8 mouse cellular contexts compared by ENCODE assay signal in genomic region chr19:6306137-6306551, GRCm38 (mm10). TPM values are rescaled to one million over a fixed set of nuclear protein-coding genes. Genes with fewer than 3 reads are reported as not detected.
DNase-seq lines count a peak whose midpoint lies in the region; ATAC-seq and TF ChIP-seq lines count a peak whose summit lies in the region.

Cdc42bpg (plus strand) TSS chr19:6306456.

- H3K27ac ChIP-seq in intestine, postnatal 0 days (ENCODE audit: low read depth, low read length): peak within 1 kb of the TSS; percentile 88
- H3K27ac ChIP-seq in neural tube, embryonic 14.5 days (ENCODE audit: low read depth, low read length): no peak within 1 kb of the TSS

- peak; percentile 74 for DNase-seq in left cerebral cortex, postnatal 4 days
- DNase-seq in left cerebral cortex, adult 8-10 months (ENCODE audit: low spot score in 2 of 2): no peak
- peak; percentile 88 for DNase-seq in embryo, embryonic 11 days
- peak; percentile 99 for DNase-seq in heart, adult 11 months
- peak; percentile 90 for DNase-seq in lung, adult 2 months
- peak; percentile 81 to 84 for DNase-seq in thymus, adult 18-20 months

- H3K4me3 ChIP-seq in intestine, postnatal 0 days (ENCODE audit: low read depth, low read length): peak within 1 kb of the TSS; percentile 61
- H3K4me3 ChIP-seq in lung, adult 2 months (replicated peaks; ENCODE audit: extremely low read depth, low read depth, low read length): peak within 1 kb of the TSS; percentile 93
- H3K4me3 ChIP-seq in neural tube, embryonic 14.5 days (ENCODE audit: low read depth, low read length): peak within 1 kb of the TSS; percentile 45

- TF ChIP-seq CTCF in intestine, postnatal 0 days (IDR thresholded peaks at IDR 0.05; ENCODE audit: low read depth): no peak
- TF ChIP-seq CTCF in lung, adult 2 months (IDR thresholded peaks at IDR 0.05; ENCODE audit: insufficient read depth, low read length): no peak

- no peaks in the 10 kb centered on the region for H3K9me3 ChIP-seq in intestine, postnatal 0 days (ENCODE audit: control insufficient read depth)
- no peaks in the 10 kb centered on the region for H3K9me3 ChIP-seq in neural tube, embryonic 14.5 days (ENCODE audit: control insufficient read depth, low read length)

- peak within 1 kb of the TSS; percentile 80 for H3K9ac ChIP-seq in intestine, postnatal 0 days (ENCODE audit: low read depth, low read length)
- H3K9ac ChIP-seq in neural tube, embryonic 14.5 days (replicated peaks; ENCODE audit: low read depth, low read length): peak within 1 kb of the TSS; percentile 51

- peaks cover 16% of the 10 kb centered on the region for H3K36me3 ChIP-seq in intestine, postnatal 0 days (ENCODE audit: control insufficient read depth, insufficient read depth)
- no peaks in the 10 kb centered on the region for H3K36me3 ChIP-seq in neural tube, embryonic 14.5 days (ENCODE audit: control insufficient read depth, insufficient read depth, low read length)

- intact Hi-C loops in left cerebral cortex, postnatal 4 days (cut with DNase I): no loop called here

- peak; percentile 87 for ATAC-seq in intestine, postnatal 0 days
- ATAC-seq in neural tube, embryonic 14.5 days (ENCODE audit: low read depth): peak; percentile 58; the same call in 1 of the 2 replicates

- H3K4me1 ChIP-seq in intestine, postnatal 0 days (replicated peaks; ENCODE audit: control insufficient read depth, insufficient read depth, low read length): peaks cover 3% of the 10 kb centered on the region; the same call in 1 of the 2 replicates
- H3K4me1 ChIP-seq in lung, adult 2 months (ENCODE audit: control insufficient read depth, insufficient read depth, low read length): peaks cover 25% of the 10 kb centered on the region
- no peaks in the 10 kb centered on the region for H3K4me1 ChIP-seq in neural tube, embryonic 14.5 days (ENCODE audit: control insufficient read depth, insufficient read depth, low read length)

- no peaks in the 10 kb centered on the region for H3K27me3 ChIP-seq in intestine, postnatal 0 days (replicated peaks; ENCODE audit: control insufficient read depth, insufficient read depth, low read length)
- H3K27me3 ChIP-seq in neural tube, embryonic 14.5 days (ENCODE audit: control insufficient read depth, insufficient read depth, low read length): no peaks in the 10 kb centered on the region

- 0 out of 2 replicates have a peak, but pooled peaks have one; percentile 10 for TF ChIP-seq POLR2A in lung, adult 2 months (IDR thresholded peaks at IDR 0.05; ENCODE audit: borderline replicate concordance, extremely low read depth, low read depth, low read length)

- under 1% methylated on average over 30 of the region's 38 CpGs for WGBS in intestine, postnatal 0 days
- WGBS in lung, adult 2 months: 2% methylated on average over 36 of the region's 38 CpGs
- 2% methylated on average over 36 of the region's 38 CpGs for WGBS in neural tube, embryonic 14.5 days

- peak within 1 kb of the TSS; percentile 76 for H3K4me2 ChIP-seq in intestine, postnatal 0 days (replicated peaks; ENCODE audit: low read depth)
- H3K4me2 ChIP-seq in neural tube, embryonic 14.5 days (ENCODE audit: low read depth, low read length): peak within 1 kb of the TSS; percentile 54

RNA-seq across cellular contexts. Expression of gene Cdc42bpg, which starts in this region (rescaled TPM):
- 1 to 10 TPM; 5.0 to 5.7 TPM for total RNA-seq in left cerebral cortex, postnatal 4 days (2021)
- 1 to 10 TPM; 5.4 to 7.4 (median 5.5) TPM for total RNA-seq in left cerebral cortex, adult 8-10 months (2022)
- 1.8 and 2.3 TPM in 2 replicates for polyA plus RNA-seq in intestine, postnatal 0 days (2015; fragmentation: Nextera tagmentation; extraction: Ambion mirVana)
- 132 and 133 TPM in 2 replicates for polyA plus RNA-seq in lung, adult 2 months (2012; rRNA removed)
- 0.61 and 0.71 TPM in 2 replicates for polyA plus RNA-seq in neural tube, embryonic 14.5 days (2014; fragmentation: Nextera tagmentation; extraction: Ambion mirVana)

Comparison
In these comparisons a context has a peak if more than half of its experiments do, and no peak if none do; other contexts are left out.
1. RNA of gene Cdc42bpg (polyA plus RNA-seq): 132 to 133 TPM in lung, adult 2 months; 1.8 to 2.3 TPM in intestine, postnatal 0 days and 0.61 to 0.71 TPM in neural tube, embryonic 14.5 days; every median in the first group is over 10 times any median in the second.
2. DNase-seq: peak in left cerebral cortex, postnatal 4 days (single experiment), embryo, embryonic 11 days (single experiment), heart, adult 11 months (single experiment), lung, adult 2 months (single experiment) and thymus, adult 18-20 months (2 of 2); none in left cerebral cortex, adult 8-10 months (0 of 2).
3. Peak in ATAC-seq, H3K4me3 ChIP-seq, H3K9ac ChIP-seq and H3K4me2 ChIP-seq in neural tube, embryonic 14.5 days; RNA of the gene not detected or under 1 TPM.
4. Peak in every context shown above with its lines, with median percentiles within 50 percentile points of each other: H3K4me3 ChIP-seq.